Mouse (Mus musculus) liver, embryonic 14.5 days (tissue): ENCODE results near the gene Slc28a2. TPM values are rescaled to one million over a fixed set of nuclear protein-coding genes. Genes with fewer than 3 reads are reported as not detected.
"Not testable (repeated sequence)": the region's sequence is repeated elsewhere in the genome, so short reads cannot be mapped to it uniquely, and the experiment has no call there.

Source experiments
- ATAC-seq: fragments of 200-750 bp; cut with Nextera tagmentation; 2 replicates; pipeline ENCODE4 v1.8.0; 2017; ENCODE audit warnings: moderate number of reproducible peaks, mild to moderate bottlenecking, moderate library complexity; ENCODE audit not compliant: insufficient read depth
- DNase-seq, 3 experiments: peaks; one replicate each; pipeline ENCODE4 v3.0.0-alpha.2; 2012 to 2013; ENCODE audit warnings: low read depth in 3 of 3, low spot score in 3 of 3
- H3K27ac ChIP-seq: fragments of 300-500 bp; sonication (generic); 2 replicates; pipeline ENCODE4 v1.5.1; 2014; ENCODE audit warnings: moderate library complexity, mild to moderate bottlenecking, control low read depth, inconsistent platforms
- H3K27me3 ChIP-seq: fragments of 300-500 bp; sonication (generic); 2 replicates; pipeline ENCODE4 v1.6.1; 2014; ENCODE audit warnings: mild to moderate bottlenecking, low read length, moderate library complexity; ENCODE audit not compliant: control insufficient read depth, insufficient read depth
- H3K36me3 ChIP-seq: fragments of 300-500 bp; sonication (generic); replicated peaks from 2 replicates; pipeline ENCODE4 v1.6.1; 2014; ENCODE audit warnings: low read depth; ENCODE audit not compliant: control insufficient read depth, insufficient read depth
- H3K4me1 ChIP-seq, 2 experiments: fragments of 200-500 bp in 1 of 2; fragments of 300-500 bp in 1 of 2; sonication (generic) in 1 of 2; replicated peaks; 2 replicates each; pipeline ENCODE4 v1.6.1; 2012 to 2014; ENCODE audit warnings: antibody characterized with exemption in 1 of 2, inconsistent platforms in 1 of 2, low read length in 1 of 2; ENCODE audit not compliant: control insufficient read depth in 2 of 2, insufficient read depth in 2 of 2
- H3K4me2 ChIP-seq: fragments of 300-500 bp; sonication (generic); 2 replicates; pipeline ENCODE4 v1.6.1; 2014; ENCODE audit warnings: low read depth, mild to moderate bottlenecking, control low read depth, moderate library complexity
- H3K4me3 ChIP-seq, 2 experiments: fragments of 200-500 bp in 1 of 2; fragments of 300-500 bp in 1 of 2; sonication (generic) in 1 of 2; 2 replicates each; pipeline ENCODE4 v1.5.1; 2012 to 2014; ENCODE audit warnings: low read depth in 2 of 2, low read length in 2 of 2, mild to moderate bottlenecking in 2 of 2, control low read depth in 1 of 2, inconsistent platforms in 1 of 2, moderate library complexity in 1 of 2; ENCODE audit not compliant: insufficient read depth in 1 of 2
- H3K9ac ChIP-seq: fragments of 300-500 bp; sonication (generic); replicated peaks from 2 replicates; pipeline ENCODE4 v1.6.1; 2014; ENCODE audit warnings: mild to moderate bottlenecking, control low read depth, moderate library complexity
- H3K9me3 ChIP-seq: fragments of 300-500 bp; sonication (generic); 2 replicates; pipeline ENCODE4 v1.6.1; 2016; ENCODE audit warnings: low read length, mixed read lengths; ENCODE audit not compliant: control insufficient read depth
- CTCF ChIP-seq: IDR thresholded peaks from 2 replicates; pipeline ENCODE4 v1.5.1; 2016; ENCODE audit warnings: antibody characterized with exemption, low read depth, control low read depth
- EP300 ChIP-seq: IDR thresholded peaks from 2 replicates; pipeline ENCODE4 v1.6.1; 2016; ENCODE audit warnings: antibody characterized with exemption, low read depth
- WGBS: fragments of 180-500 bp; shearing (Covaris S2); extraction: QIAGEN DNeasy Blood & Tissue Kit; methylation state at CpG from one replicate; pipeline ENCODE4 v1.1.7; 2014; ENCODE audit not compliant: insufficient replicate concordance; 5-methylcytosine and 5-hydroxymethylcytosine counted together
- polyA plus RNA-seq, 2 experiments: library from polyadenylated mRNA; depleted of rRNA in 1 of 2; stranded (reverse) in 1 of 2; unstranded in 1 of 2; fragments of >200 nt; fragmentation: Nextera tagmentation in 1 of 2; extraction: Ambion mirVana in 1 of 2; gene quantifications; 2 replicates each; pipeline versions ENCODE4 v1.2.1 to v1.2.3; 2012 to 2014

Slc28a2 gene
- polyA plus RNA-seq, 2 experiments = 0.45 to 0.86 TPM

- DNase-seq (no peak), ATAC-seq (no peak)
Observed at GRCm38 (mm10) chr2:122396150-122396549, 30.1 kb upstream of the Slc28a2 start.

GRCm38 (mm10) chr2:122407607-122408006 lies 18.7 kb upstream of the Slc28a2 start:
- no peak overlapping the region for H3K27ac ChIP-seq
- no peaks in the 10 kb centered on the region for H3K9me3 ChIP-seq
- TF ChIP-seq CTCF (no peak), EP300 (no peak)
- DNase-seq = no peak
- 64% methylated on average over 2 of the region's 2 CpGs for WGBS
- H3K36me3 ChIP-seq = no peaks in the 10 kb centered on the region
- no peaks in the 10 kb centered on the region for H3K27me3 ChIP-seq
- ATAC-seq = no peak
- H3K4me3 ChIP-seq = no peak overlapping the region
- H3K4me1 ChIP-seq = no peaks in the 10 kb centered on the region
- no peak overlapping the region for H3K4me2 ChIP-seq
- H3K9ac ChIP-seq = no peak overlapping the region

More at GRCm38 (mm10) chr2:122396150-122396549, 30.1 kb upstream of the Slc28a2 start:
- TF ChIP-seq EP300 (no peak), CTCF (no peak)
- Histone ChIP-seq H3K27me3 (no peaks in the 10 kb centered on the region), H3K36me3 (no peaks in the 10 kb centered on the region), H3K4me3 (no peak overlapping the region), H3K9me3 (no peaks in the 10 kb centered on the region), H3K9ac (no peak overlapping the region), H3K4me2 (no peak overlapping the region), H3K27ac (no peak overlapping the region), H3K4me1 (no peaks in the 10 kb centered on the region)
- WGBS = 69% methylated on average over 1 of the region's 1 CpGs

- DNase-seq (no peak), ATAC-seq (no peak)
- Histone ChIP-seq H3K9ac (no peak overlapping the region), H3K4me2 (no peak overlapping the region), H3K9me3 (no peaks in the 10 kb centered on the region), H3K4me3 (no peak overlapping the region), H3K27me3 (no peaks in the 10 kb centered on the region), H3K36me3 (no peaks in the 10 kb centered on the region), H3K4me1 (no peaks in the 10 kb centered on the region), H3K27ac (no peak overlapping the region)
- TF ChIP-seq CTCF (no peak), EP300 (no peak)
- 56% methylated on average over 7 of the region's 7 CpGs for WGBS
Observed at GRCm38 (mm10) chr2:122408928-122409327, 17.3 kb upstream of the Slc28a2 start.

GRCm38 (mm10) chr2:122426645-122427044 lies 368 bp downstream of the Slc28a2 start:
- H3K27me3 ChIP-seq, H3K36me3 ChIP-seq, H3K4me3 ChIP-seq, DNase-seq, H3K4me1 ChIP-seq, H3K9ac ChIP-seq, ATAC-seq, H3K27ac ChIP-seq, H3K4me2 ChIP-seq, H3K9me3 ChIP-seq: not testable (repeated sequence)
- WGBS = 48% methylated on average over 2 of the region's 2 CpGs

GRCm38 (mm10) chr2:122438706-122439482 lies 12.6 kb downstream of the Slc28a2 start:
- ATAC-seq, H3K4me3 ChIP-seq: not testable (repeated sequence)
- WGBS = 25% methylated on average over 5 of the region's 5 CpGs

DNA sequence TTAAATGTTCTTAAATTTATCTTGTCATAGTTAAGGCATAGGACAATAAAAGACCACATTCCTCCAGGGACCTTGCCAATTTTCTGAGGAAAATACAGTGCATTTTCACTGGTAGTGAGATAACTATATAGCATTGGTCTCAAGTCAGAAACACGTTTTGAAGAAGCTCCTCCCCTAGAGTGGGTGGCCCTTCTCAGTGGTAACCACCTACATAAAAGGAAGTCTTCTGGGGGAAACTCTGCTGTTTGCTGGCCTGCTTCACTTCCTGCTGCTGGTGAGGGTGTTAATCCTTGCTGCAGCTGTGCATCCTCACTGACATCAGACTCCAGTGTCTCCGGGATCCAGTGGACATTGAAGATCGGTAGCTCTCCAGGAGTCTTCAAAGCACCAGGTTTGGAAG lies 14.2 kb downstream of the Slc28a2 start:
- not testable (repeated sequence) for H3K27ac ChIP-seq, DNase-seq, ATAC-seq

More at GRCm38 (mm10) chr2:122438706-122439482, 12.6 kb downstream of the Slc28a2 start:
- H3K27ac ChIP-seq, H3K27me3 ChIP-seq, DNase-seq, H3K4me1 ChIP-seq, H3K9ac ChIP-seq, H3K36me3 ChIP-seq, H3K4me2 ChIP-seq, H3K9me3 ChIP-seq: not testable (repeated sequence)

More for the DNA sequence above, 14.2 kb downstream of the Slc28a2 start:
- not testable (repeated sequence) for H3K27me3 ChIP-seq, H3K4me2 ChIP-seq, H3K4me1 ChIP-seq, H3K9me3 ChIP-seq, H3K9ac ChIP-seq, H3K4me3 ChIP-seq, H3K36me3 ChIP-seq
- WGBS = 0% methylated on average over 1 of the region's 3 CpGs
